Mouse (Mus musculus) adrenal gland, adult 18-20 months (tissue): ENCODE measurements at regions not wholly inside any gene's neighbourhood (a gene's known extent, or its start where the extent isn't known, plus 50 kb on each side); places are given as distances from the start of the nearest gene placed in this dataset.

ENCODE experiments used
- DNase-seq, 2 experiments: peaks; one replicate each; pipeline ENCODE4 v3.0.0; 2021 to 2022; ENCODE audit warnings: low spot score in 2 of 2

GRCm38 (mm10) chr7:37908618-37909130 lies 114.7 kb downstream of the Uri1 start:
- no peak for DNase-seq

- peak; percentile 5 to 27 for DNase-seq
Observed at GRCm38 (mm10) chr7:37893885-37894284, 120.4 kb upstream of the Zfp536 start.

- DNase-seq: no peak
Observed at GRCm38 (mm10) chr7:37874382-37874781, 100.9 kb upstream of the Zfp536 start.

- no peak for DNase-seq
Observed at GRCm38 (mm10) chr7:37870956-37871355, 97.5 kb upstream of the Zfp536 start.

GRCm38 (mm10) chr7:37866468-37866867 lies 93.0 kb upstream of the Zfp536 start:
- DNase-seq: no peak

- peak; percentile 22 to 37 for DNase-seq
Observed at GRCm38 (mm10) chr7:37851471-37851870, 78.0 kb upstream of the Zfp536 start.

- DNase-seq: peak in 1 of 2 experiments; percentile 13
Observed at GRCm38 (mm10) chr7:37845201-37845600, 71.8 kb upstream of the Zfp536 start.

- DNase-seq: no peak
Observed at GRCm38 (mm10) chr7:37842000-37842513, 68.6 kb upstream of the Zfp536 start.

- DNase-seq: no peak
Observed at GRCm38 (mm10) chr7:37841549-37841948, 68.1 kb upstream of the Zfp536 start.

GRCm38 (mm10) chr7:37837883-37838282 lies 64.4 kb upstream of the Zfp536 start:
- DNase-seq: no peak

GRCm38 (mm10) chr7:37837372-37837771 lies 63.9 kb upstream of the Zfp536 start:
- DNase-seq: no peak

- DNase-seq: no peak
Observed at GRCm38 (mm10) chr7:37833420-37833819, 60.0 kb upstream of the Zfp536 start.

- no peak for DNase-seq
Observed at GRCm38 (mm10) chr7:37832322-37832721, 58.9 kb upstream of the Zfp536 start.

- no peak for DNase-seq
Observed at GRCm38 (mm10) chr7:37825766-37826165, 52.3 kb upstream of the Zfp536 start.
